Mouse (Mus musculus): Measurements from ENCODE around the gene Slc35a3. TPM values are rescaled to one million over a fixed set of nuclear protein-coding genes. Genes with fewer than 3 reads are reported as not detected.

Slc35a3 gene
- polyA plus RNA-seq, 1 experiment from 2014 or later, result 10.0 TPM

DNA sequence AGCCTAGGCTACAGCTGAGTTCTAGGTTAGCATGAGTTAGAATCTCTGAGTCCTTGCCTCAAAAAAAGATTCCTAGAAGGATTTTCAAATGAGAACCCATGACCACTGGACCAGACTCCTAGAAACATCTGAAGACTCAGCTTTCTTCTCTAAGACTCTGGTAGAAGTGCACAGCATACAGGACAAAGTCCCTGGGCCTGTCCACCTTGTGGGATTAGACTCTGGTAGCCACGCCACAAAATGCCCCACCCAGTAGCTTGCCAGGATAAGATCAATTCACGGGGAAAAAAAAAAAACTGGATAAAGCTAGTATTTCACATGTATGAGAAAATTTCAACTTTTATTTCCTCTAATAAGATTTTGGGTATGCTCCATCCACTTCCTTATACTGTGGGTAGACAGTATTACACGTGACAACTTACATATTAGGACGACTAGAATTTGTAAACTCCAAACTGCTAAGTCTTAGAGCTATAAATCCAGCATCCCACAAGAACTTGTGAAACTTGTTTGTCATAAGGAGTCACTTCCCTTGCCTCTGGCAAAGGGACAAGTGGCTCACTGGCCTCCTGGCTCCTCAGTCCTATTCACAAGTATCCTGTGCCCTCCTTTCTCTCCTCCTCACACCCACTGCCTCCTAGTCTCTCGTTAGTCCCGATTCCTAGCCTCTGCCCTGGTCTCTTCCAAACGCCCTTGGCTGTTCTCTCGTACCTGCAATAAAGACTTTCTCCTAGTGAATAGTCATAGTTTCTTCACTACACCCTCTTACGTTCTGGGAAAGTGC, 74.7 kb downstream of the Slc35a3 start:
- Histone ChIP-seq H3K27me3 (replicated peaks; ENCODE audit: insufficient read depth, low read length) (no peaks in the 10 kb centered on the region), H3K4me3 (ENCODE audit: low read depth, low read length) (no peak overlapping the region), H3K36me3 (ENCODE audit: insufficient read depth, low read length) (peaks cover 50% of the 10 kb centered on the region), H3K9ac (replicated peaks; ENCODE audit: low read depth) (no peak overlapping the region), H3K9me3 (ENCODE audit: low read length) (no peaks in the 10 kb centered on the region), H3K4me1 (ENCODE audit: insufficient read depth, low read depth, low read length) (no peaks in the 10 kb centered on the region), H3K4me2 (replicated peaks; ENCODE audit: low read depth, low read length) (no peak overlapping the region), H3K27ac (ENCODE audit: low read length) (no peak overlapping the region)
- WGBS, result 84% methylated on average over 9 of the region's 9 CpGs
- ATAC-seq (no peak), DNase-seq (ENCODE audit: low spot score) (no peak)
- no peak for TF ChIP-seq EP300 (IDR thresholded peaks at IDR 0.05)
- no peak for TF ChIP-seq CTCF (IDR thresholded peaks at IDR 0.05)

DNA sequence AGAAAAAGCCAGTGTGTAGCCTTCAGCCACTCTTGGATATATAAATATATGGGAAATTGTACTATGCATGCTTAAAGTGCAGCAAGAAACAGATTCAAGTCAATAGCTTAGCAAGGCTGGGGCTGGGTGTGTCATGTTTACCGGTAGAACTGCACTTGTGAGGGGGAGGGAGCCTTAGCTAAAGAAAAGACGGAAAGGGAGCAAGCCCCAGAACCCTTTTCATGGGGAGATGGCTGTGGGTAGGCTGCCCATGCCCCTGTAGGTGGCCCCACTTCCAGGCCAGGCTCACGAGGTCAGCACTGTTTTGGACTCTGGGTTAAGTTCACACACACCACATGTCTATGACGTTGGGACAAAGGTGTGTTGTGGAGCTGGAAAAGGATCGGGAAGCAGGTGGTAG, 76.8 kb downstream of the Slc35a3 start:
- 60% methylated on average over 5 of the region's 5 CpGs for WGBS
- Histone ChIP-seq H3K27me3 (replicated peaks; ENCODE audit: insufficient read depth, low read length) (no peaks in the 10 kb centered on the region), H3K4me3 (ENCODE audit: low read depth, low read length) (no peak overlapping the region), H3K4me1 (ENCODE audit: insufficient read depth, low read depth, low read length) (no peaks in the 10 kb centered on the region), H3K9ac (replicated peaks; ENCODE audit: low read depth) (no peak overlapping the region), H3K36me3 (ENCODE audit: insufficient read depth, low read length) (peaks cover 42% of the 10 kb centered on the region), H3K27ac (ENCODE audit: low read length) (no peak overlapping the region), H3K9me3 (ENCODE audit: low read length) (no peaks in the 10 kb centered on the region), H3K4me2 (replicated peaks; ENCODE audit: low read depth, low read length) (no peak overlapping the region)
- TF ChIP-seq CTCF (IDR thresholded peaks at IDR 0.05) (no peak), EP300 (IDR thresholded peaks at IDR 0.05) (no peak)
- ATAC-seq, result no peak
- no peak for DNase-seq (ENCODE audit: low spot score)

DNA sequence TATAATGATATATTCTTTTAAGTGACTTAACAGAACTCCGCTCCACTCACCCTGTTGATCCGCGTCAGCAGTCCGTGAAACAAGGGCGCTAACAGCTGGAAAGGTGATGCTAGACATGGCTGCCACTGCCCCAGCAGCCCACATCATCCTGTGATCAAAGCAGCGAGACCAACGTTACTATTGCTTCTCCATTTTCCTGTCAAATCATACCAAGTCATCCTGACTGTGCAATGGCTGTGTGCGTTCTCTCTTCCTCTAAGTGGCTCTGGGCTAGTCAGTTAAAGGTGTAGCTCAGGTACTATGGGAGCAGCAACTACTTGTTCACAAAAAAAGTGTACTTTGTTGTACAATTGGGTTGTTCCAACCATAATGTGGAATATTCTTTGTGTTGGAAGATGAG, 77.8 kb downstream of the Slc35a3 start:
- no peaks in the 10 kb centered on the region for H3K27me3 ChIP-seq (replicated peaks; ENCODE audit: insufficient read depth, low read length)
- no peak overlapping the region for H3K9ac ChIP-seq (replicated peaks; ENCODE audit: low read depth)
- 88% methylated on average over 8 of the region's 8 CpGs for WGBS
- H3K4me2 ChIP-seq (replicated peaks; ENCODE audit: low read depth, low read length), result no peak overlapping the region
- ATAC-seq (no peak), DNase-seq (ENCODE audit: low spot score) (no peak)
- no peak overlapping the region for H3K4me3 ChIP-seq (ENCODE audit: low read depth, low read length)
- no peaks in the 10 kb centered on the region for H3K9me3 ChIP-seq (ENCODE audit: low read length)
- no peaks in the 10 kb centered on the region for H3K4me1 ChIP-seq (ENCODE audit: insufficient read depth, low read depth, low read length)
- TF ChIP-seq CTCF (IDR thresholded peaks at IDR 0.05) (no peak), EP300 (IDR thresholded peaks at IDR 0.05) (no peak)
- peaks cover 35% of the 10 kb centered on the region for H3K36me3 ChIP-seq (ENCODE audit: insufficient read depth, low read length)
- H3K27ac ChIP-seq (ENCODE audit: low read length), result no peak overlapping the region

- H3K4me3 ChIP-seq (ENCODE audit: low read depth, low read length), result no peak overlapping the region
- DNase-seq (ENCODE audit: low spot score) (no peak), ATAC-seq (no peak)
- no peak for TF ChIP-seq EP300 (IDR thresholded peaks at IDR 0.05)
- TF ChIP-seq CTCF (IDR thresholded peaks at IDR 0.05), result no peak
- no peak overlapping the region for H3K4me2 ChIP-seq (replicated peaks; ENCODE audit: low read depth, low read length)
- no peaks in the 10 kb centered on the region for H3K4me1 ChIP-seq (ENCODE audit: insufficient read depth, low read depth, low read length)
- WGBS, result 83% methylated on average over 3 of the region's 3 CpGs
- H3K27ac ChIP-seq (ENCODE audit: low read length), result no peak overlapping the region
- H3K36me3 ChIP-seq (ENCODE audit: insufficient read depth, low read length), result peaks cover 30% of the 10 kb centered on the region; the same call in 1 of the 2 replicates
- H3K9me3 ChIP-seq (ENCODE audit: low read length), result no peaks in the 10 kb centered on the region
- H3K9ac ChIP-seq (replicated peaks; ENCODE audit: low read depth), result no peak overlapping the region
- H3K27me3 ChIP-seq (replicated peaks; ENCODE audit: insufficient read depth, low read length), result no peaks in the 10 kb centered on the region
Observed at GRCm38 (mm10) chr3:116634091-116634490, 78.5 kb downstream of the Slc35a3 start.

DNA sequence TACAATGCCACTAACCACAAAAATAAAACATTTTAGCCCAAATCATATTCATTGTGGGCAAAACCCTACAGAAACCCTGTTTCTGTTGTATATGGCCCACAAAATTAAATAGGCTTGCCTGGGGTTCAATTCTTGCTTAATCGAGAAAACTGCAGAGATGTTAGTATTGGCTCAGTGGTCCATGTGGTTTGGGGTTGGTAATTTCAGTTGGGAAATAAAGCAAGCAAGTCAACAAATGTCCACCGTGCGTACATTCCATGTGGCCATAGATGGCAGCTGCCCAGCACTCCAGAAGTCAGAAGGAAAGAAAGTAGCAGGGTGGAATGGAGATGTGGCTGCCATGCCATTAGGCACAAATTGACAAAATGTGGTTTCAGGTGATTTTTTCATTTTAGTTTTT, 79.7 kb downstream of the Slc35a3 start:
- Histone ChIP-seq H3K9me3 (ENCODE audit: low read length) (no peaks in the 10 kb centered on the region), H3K9ac (replicated peaks; ENCODE audit: low read depth) (no peak overlapping the region), H3K4me3 (ENCODE audit: low read depth, low read length) (no peak overlapping the region), H3K36me3 (ENCODE audit: insufficient read depth, low read length) (peaks cover 30% of the 10 kb centered on the region; the same call in 1 of the 2 replicates), H3K4me1 (ENCODE audit: insufficient read depth, low read depth, low read length) (no peaks in the 10 kb centered on the region), H3K27me3 (replicated peaks; ENCODE audit: insufficient read depth, low read length) (no peaks in the 10 kb centered on the region), H3K4me2 (replicated peaks; ENCODE audit: low read depth, low read length) (no peak overlapping the region), H3K27ac (ENCODE audit: low read length) (no peak overlapping the region)
- no peak for ATAC-seq
- TF ChIP-seq EP300 (IDR thresholded peaks at IDR 0.05) (no peak), CTCF (IDR thresholded peaks at IDR 0.05) (no peak)
- DNase-seq (ENCODE audit: low spot score), result no peak
- WGBS, result 86% methylated on average over 3 of the region's 3 CpGs

DNA sequence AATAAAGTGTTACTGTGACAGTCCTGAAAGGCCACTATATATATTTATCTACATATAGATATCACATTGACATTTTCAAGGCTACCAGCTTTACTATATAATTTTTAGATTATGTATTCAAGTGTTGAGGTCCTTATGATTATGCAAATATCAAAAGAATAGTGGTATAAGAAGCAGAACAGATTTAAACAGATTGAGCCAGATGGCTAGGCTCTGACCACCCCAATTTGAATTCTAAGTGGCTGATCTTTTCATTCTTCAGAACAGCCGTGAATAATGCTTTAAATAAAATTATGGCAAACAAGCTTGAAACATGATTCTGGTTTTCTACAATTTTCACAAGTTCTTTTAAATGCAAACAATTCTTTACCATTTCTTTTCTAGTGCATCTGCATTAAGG, 81.2 kb downstream of the Slc35a3 start:
- 84% methylated on average over 1 of the region's 1 CpGs for WGBS
- TF ChIP-seq CTCF (IDR thresholded peaks at IDR 0.05), result no peak
- no peak overlapping the region for H3K27ac ChIP-seq (ENCODE audit: low read length)

More for the DNA sequence above, 81.2 kb downstream of the Slc35a3 start:
- Histone ChIP-seq H3K4me3 (ENCODE audit: low read depth, low read length) (no peak overlapping the region), H3K4me1 (ENCODE audit: insufficient read depth, low read depth, low read length) (no peaks in the 10 kb centered on the region), H3K27me3 (replicated peaks; ENCODE audit: insufficient read depth, low read length) (no peaks in the 10 kb centered on the region), H3K9me3 (ENCODE audit: low read length) (no peaks in the 10 kb centered on the region), H3K4me2 (replicated peaks; ENCODE audit: low read depth, low read length) (no peak overlapping the region), H3K9ac (replicated peaks; ENCODE audit: low read depth) (no peak overlapping the region), H3K36me3 (ENCODE audit: insufficient read depth, low read length) (peaks cover 30% of the 10 kb centered on the region; the same call in 1 of the 2 replicates)
- no peak for ATAC-seq
- no peak for DNase-seq (ENCODE audit: low spot score)

Measured in lung, postnatal 0 days (tissue).